Comparison of ENCODE assay signal across 8 mouse cellular contexts in the genomic region with DNA sequence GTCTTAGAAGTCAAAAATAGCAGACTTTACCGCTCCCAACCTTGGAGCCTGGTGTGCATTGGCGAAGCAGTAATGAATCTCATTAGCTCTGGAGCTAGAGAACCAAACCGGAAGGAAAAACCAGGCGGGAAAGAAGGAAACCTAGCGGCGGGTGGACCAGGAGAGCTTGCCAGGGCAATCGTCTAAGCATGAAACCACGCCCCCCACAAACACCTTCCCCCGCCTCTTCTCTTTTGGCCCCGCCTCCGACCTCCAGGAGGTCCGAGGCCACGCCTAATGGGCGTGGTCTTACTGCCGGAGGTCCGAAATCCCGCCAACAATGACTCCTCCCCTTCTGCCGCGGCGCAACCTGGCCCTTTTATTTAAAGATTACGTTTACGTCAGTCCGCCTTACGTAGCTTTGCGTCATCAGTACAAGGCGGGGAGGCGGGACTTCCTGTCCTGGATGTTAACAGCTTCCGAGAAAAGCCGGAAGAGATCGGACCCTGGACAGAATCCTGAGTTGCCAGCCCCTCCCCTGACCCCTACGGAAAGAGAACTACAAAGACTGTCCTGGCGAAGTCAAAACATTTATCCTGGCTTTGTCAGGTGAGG. TPM values are rescaled to one million over a fixed set of nuclear protein-coding genes. Genes with fewer than 3 reads are reported as not detected.
DNase-seq lines count a peak whose midpoint lies in the region; ATAC-seq and TF ChIP-seq lines count a peak whose summit lies in the region.

A gene (plus strand): TSS at position 431 of the 594 bp plus-strand sequence.

- in situ Hi-C loops in Patski (cut with MboI; ENCODE audit: low pct_unique_long_range_greater_than_20kb) = no loop called here

- H3K27me3 ChIP-seq in Patski = no peaks in the 10 kb centered on the region
- no peaks in the 10 kb centered on the region for H3K27me3 ChIP-seq in hindbrain, embryonic 13.5 days

- no peak for TF ChIP-seq CTCF in Patski (IDR thresholded peaks at IDR 0.05)

- H3K9me3 ChIP-seq in hindbrain, embryonic 13.5 days = no peaks in the 10 kb centered on the region

- H3K4me2 ChIP-seq in hindbrain, embryonic 13.5 days = peak within 1 kb of the TSS; percentile 81

- under 1% methylated on average over 32 of the region's 32 CpGs for WGBS in hindbrain, embryonic 13.5 days

- peak within 1 kb of the TSS; percentile 88 for H3K27ac ChIP-seq in hindbrain, embryonic 13.5 days

- peak; percentile 97 for DNase-seq in Patski (ENCODE audit: low read depth, low spot score)
- DNase-seq in cerebellum, postnatal 14 days = peak; percentile 95 to 96
- peak; percentile 92 to 95 for DNase-seq in frontal cortex, postnatal 14 days (ENCODE audit: low spot score in 2 of 2)
- DNase-seq in layer of hippocampus, postnatal 25 days (ENCODE audit: extremely low spot score in 1 of 2, low spot score in 1 of 2) = peak; percentile 77 to 88
- peak; percentile 98 for DNase-seq in lung, postnatal 25 days (ENCODE audit: low spot score)
- peak; percentile 100 for DNase-seq in retina, embryonic 14.5 days (ENCODE audit: low spot score)
- peak; percentile 96 for DNase-seq in thymus, postnatal 4 days

- peak within 1 kb of the TSS; percentile 78 for H3K4me3 ChIP-seq in hindbrain, embryonic 13.5 days

- POLR2A ChIA-PET in Patski (lab: Charles Lee) = interaction anchor here (0.6 to 1.2 kb wide), 5 partner anchors 10 to 212 kb away, joined by 3 to 6 read pairs (median 5); a partner anchor contains a TSS

- CTCF ChIA-PET in Patski (lab: Charles Lee) = interaction anchor here (0.9 to 3.0 kb wide), 3 partner anchors 40 to 61 kb away, joined by 3 to 8 read pairs (median 4); no protein-coding TSS in a partner anchor

- peaks cover 25% of the 10 kb centered on the region for H3K36me3 ChIP-seq in hindbrain, embryonic 13.5 days

- peak; percentile 61 for ATAC-seq in Patski
- peak; percentile 93 for ATAC-seq in hindbrain, embryonic 13.5 days (ENCODE audit: low FRiP score)

- H3K4me1 ChIP-seq in hindbrain, embryonic 13.5 days (replicated peaks) = peaks cover 33% of the 10 kb centered on the region

- H3K9ac ChIP-seq in hindbrain, embryonic 13.5 days = peak within 1 kb of the TSS; percentile 96

RNA-seq across cellular contexts. Expression of the gene that starts here (rescaled TPM):
- 60.5 TPM for polyA plus RNA-seq in Patski (2021)
- 81.3 and 82.8 TPM in 2 replicates for polyA plus RNA-seq in hindbrain, embryonic 13.5 days (2015; fragmentation: Nextera tagmentation; extraction: Ambion mirVana)
- total RNA-seq in layer of hippocampus, postnatal 25 days (2021) = 10 to 100 TPM; 64.7 to 71.7 TPM

Comparison
In these comparisons a context has a peak if more than half of its experiments do, and no peak if none do; other contexts are left out.
1. Peak in every context shown above with its lines: DNase-seq, ATAC-seq, H3K4me3 ChIP-seq and H3K27ac ChIP-seq.